Mouse (Mus musculus): Measurements from ENCODE around the gene Tpst2. TPM values are rescaled to one million over a fixed set of nuclear protein-coding genes. Genes with fewer than 3 reads are reported as not detected.

Gene Tpst2
- polyA plus RNA-seq (2017; shearing (Covaris generic)) = 100 to 1,000 TPM in 1 of 3 experiments, 10 to 100 TPM in 2; 59.1 to 111 (median 64.1) TPM

DNA sequence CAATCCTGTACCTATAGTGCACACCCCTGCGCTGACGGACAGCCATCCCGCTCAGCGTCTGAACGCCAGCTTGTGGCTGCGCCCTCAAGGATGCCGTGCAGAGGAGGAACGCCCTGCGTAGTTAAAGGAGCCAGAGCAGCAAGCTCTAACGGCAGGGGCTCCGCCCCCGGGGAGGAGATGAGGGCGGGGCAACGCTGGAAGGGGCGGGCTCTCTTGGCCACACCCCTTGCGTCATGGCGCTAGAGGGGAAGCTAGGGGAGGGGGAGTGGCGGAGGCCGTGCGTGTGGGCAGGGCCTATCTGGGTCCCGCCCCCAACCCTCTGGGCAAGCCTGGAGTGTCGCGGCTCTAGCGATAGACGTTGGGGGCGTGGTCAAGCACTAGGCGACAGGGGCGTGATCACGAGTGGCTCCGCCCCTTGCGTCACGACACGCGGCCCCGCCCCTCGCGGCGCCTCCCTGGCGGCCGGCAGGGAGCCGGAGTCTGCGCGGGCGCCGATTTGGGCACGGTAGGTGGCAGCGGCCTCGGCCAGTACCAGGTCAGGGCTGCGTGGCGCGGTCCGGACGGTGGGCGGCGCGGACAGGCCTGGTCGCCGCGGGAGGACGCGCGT lies at the start of gene Tpst2:
TSS of gene Tpst2 (plus strand) at position 425 of the 607 bp plus-strand sequence.
- ATAC-seq = peak; percentile 70

DNA sequence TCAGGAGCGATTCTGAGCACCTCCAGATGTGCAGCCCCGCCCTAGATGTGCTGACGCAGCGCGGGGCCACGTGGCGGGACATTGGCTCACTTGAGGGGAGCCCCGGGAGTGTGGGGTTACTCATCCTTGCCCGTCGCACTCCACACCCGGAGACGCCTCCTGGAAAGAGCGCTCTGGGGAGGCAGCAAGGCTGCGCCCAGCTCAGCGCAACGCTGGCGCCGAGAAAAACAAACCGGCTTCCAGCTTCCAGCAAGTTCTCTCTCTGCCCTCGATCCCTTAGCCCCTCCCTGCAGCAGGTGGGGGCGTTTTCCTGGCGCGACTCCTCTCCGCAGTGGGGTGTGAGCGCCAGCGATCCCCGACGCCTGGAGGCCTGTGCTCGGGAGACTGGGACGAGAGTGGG lies 49.1 kb upstream of the Tpst2 start:
- ATAC-seq = no peak

DNA sequence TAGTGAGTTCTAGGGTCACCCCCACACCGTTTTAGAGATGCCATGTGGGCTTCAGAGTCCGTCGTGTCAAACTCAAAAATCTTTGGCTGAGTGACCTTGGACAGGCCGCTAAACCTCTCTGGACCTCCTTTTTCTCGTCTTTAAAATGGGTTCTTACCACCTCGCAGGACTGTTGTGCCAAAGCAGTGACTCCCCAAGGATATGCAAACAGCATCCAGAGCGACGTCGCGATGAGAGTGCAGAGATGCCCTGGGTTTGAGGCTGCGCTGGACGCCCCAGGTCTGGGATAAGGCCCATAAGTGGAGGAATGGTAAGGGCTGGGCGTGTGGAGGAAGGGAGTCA lies 48.6 kb upstream of the Tpst2 start:
- no peak for ATAC-seq

DNA sequence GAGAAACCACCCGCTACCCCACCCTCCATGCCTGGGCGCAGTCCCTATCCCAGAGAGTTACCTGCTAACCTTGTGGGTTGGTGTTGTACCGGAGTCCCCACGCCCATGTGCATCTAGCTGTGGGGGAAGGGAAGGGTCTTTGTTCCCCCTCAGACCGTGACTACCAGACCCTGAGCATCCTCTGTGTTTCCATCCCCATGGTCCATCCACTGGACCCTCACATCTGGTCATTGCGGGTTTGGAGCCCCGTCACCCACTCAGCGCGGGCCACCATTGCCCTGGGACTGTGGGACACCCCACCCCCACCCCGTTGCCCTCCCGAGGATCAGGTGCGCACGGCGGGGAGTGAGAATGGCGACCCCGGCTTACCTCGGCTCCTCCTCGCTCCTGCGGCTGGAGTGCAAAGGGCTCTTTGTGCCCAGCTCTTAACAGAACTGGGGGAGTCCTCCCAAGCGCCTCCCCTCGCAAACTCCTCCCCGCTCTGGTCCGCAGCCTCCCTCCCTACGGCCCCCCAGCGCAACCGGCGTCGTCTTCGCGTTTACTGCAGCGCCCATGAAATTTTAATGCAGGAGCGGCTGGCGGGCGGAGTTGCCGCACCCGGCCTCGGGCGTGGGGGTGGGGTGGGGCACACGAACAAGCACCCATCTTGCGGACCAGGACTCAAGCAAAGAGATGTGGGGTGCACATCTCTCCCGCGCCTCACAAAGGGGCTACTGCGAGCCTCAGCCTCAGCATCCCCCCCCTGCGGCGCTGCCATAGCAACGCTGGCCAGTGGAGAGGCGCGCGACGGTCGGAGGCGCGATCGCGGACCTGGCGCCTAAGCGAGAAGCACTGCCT lies 48.0 kb upstream of the Tpst2 start:
- ATAC-seq = no peak

DNA sequence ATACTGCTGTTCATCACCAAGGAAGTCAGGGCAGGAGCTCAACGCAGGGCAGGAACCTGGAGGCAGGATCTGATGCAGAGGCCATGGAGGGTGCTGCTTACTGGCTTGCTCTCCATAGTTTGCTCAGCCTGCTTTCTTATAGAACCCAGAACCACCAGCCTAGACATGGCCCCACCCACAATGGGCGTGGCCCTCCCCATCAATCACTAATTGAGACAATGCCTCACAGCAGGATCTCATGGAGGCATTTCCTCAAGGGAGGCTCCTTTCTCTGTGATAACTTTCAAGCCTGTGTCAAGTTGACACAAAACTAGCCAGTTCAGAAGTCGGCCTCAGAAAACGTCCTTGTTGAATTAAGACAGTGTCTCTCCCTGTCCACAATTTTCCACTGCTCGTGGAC lies 40.7 kb upstream of the Tpst2 start:
- no peak for ATAC-seq

DNA sequence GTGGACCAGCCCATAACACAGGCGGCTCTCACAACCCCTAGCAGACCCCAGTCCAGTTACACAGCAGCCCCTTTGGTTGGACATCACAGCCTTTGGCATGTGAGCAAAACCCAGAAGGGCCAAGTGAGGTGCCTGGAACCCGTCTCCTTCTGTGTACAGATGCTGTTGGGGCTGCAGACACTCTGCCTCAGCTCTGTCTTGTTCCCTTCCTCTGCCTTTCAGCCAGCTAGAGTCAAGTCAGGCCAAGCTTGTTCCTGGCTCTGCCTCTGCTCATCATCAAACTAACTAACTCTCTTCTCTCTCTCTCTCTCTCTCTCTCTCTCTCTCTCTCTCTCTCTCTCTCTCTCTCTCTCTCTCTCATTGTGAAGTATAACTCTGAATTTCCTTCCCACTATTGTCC lies 39.9 kb upstream of the Tpst2 start:
- ATAC-seq = no peak

DNA sequence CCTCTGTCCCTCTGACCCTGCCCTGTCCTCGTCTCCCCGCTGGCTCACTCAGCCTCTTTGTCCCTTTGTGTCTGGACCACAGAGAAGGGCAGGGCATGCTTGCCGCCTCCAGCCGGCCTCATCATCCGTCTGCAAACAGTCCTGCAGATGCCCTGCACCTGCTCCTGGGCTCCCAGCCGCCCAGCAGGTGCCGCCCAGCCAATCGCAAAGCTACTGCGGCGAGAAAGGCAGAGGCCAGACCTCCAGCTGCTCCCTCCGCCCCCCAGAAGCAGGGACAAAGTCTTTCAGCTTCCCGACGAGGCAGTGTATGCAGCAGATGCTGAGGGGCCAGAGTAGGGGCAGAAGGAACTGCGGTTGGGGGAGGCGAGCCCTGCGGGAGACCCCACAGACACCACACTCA lies 39.1 kb upstream of the Tpst2 start:
- no peak for ATAC-seq

DNA sequence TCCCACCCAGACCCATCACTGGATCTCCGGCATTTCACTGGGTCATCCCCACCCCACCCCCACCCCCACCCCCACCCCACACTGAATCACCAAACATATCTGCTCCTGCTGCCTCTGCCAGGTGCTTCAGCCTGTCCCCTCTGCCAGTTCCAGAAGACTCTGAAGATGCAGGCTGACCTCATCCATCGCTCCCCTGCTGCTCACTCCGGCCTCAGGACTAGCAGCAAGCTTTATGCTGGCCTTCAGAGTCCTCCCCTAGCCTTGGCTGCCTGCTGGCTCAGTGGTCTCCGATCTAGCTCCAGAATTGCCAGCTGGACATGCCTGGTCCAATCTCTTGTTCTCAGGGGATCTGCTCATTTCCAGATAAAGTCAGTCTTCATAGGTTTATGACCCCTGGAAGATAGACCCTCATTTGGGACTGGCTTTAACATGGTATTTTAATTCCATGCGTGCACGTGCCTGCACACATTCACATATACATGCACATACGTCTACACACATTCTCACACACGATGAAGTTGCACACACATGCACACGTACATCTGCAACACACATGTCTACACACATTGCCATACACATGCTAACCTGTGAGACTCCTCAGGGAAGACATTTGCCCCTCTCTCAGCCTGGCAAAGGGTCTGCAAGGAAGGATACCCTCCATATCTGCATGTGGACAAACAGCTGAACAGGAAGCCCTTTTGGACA lies 38.5 kb upstream of the Tpst2 start:
- ATAC-seq = no peak

DNA sequence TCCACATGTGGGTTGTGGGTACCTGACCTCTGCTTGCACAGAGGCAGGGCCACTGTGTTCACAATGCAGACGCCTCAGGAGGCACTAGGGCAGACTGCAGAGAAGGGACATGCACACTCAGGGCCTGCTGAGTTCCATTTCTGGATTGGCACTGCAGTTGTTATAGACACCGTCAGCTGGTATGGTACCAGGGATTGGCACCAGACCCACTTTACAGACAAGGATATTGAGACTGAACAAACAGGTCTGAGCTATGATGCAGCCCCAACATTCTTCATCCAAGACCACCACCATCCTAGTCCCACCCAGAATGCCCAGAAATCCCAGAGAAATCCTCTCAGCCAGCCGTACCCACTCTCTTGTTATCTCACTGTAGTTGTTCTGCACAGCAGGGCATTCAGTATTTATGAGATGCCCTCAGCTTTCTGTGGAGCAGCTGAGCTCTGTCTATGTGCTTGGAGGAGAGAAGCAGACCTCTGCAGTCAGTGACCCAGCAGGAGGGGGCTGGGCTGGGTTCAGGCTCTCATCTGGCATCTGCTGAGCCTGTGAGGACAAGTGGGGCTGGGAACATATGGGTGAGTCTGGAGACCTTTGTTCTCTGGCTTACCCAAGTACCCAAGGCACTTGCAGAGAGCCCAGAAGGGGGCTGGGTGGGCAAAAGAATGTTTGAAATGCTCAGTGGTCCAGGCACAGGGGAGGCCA lies 37.6 kb upstream of the Tpst2 start:
- no peak for ATAC-seq

DNA sequence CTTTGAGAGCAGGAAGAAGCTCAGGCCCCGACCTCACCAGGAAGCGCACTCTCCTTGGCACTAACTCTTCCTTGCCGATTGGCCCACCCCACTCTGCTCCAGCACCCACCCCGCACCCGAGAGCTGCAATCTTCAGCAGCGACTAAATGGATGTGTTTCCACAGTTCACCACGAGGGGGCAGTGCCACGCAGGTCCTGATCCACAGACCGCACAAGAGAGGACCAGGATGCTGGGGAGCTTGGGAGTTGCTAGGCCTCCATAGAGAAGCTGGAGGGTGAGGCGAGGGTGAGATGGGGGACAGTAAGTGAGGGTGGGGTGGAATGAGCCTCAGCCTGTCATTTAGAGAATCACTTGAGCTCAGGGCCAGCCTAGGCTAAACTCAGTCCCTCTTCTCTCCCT lies 35.7 kb upstream of the Tpst2 start:
- ATAC-seq = peak; percentile 73

DNA sequence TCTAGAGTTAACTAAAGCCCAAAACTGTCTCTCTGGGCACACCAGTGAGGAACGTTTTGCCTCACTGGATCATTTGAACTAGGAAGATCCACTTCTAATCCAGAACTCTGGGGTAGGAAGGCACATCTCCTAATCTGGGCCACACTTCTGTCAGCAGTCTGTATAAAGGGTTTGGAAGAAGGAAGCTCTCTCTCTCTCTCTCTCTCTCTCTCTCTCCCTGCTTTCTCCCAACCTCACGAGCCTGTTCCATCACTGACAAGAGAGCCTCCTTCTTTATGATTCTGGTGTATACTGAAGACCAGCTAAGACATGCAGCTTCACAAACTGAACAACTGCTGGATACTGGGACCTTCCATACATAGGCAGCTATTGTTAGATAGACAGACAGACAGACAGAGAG lies 34.6 kb upstream of the Tpst2 start:
- peak; percentile 1 for ATAC-seq

DNA sequence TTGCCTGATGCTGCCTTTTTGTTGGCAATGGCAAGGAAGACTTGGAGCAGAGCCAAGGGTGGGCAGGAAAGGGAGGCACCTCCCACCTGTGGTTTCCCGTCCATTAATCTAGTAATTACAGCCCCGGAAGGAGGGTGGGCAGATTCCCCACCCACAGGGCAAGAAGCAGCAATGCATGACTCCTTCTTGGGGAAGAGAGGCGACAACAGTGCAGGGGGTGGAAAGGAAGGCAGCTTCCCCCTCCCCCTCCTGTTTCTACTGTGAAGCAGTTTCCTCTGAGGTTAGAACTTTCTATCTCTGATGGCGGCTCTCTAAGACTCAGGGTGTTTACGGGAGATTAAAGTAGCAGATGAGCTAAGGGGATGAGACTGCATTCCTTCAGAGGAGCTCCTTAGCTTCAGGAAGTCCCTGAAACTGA lies 34.1 kb upstream of the Tpst2 start:
- peak; percentile 80 for ATAC-seq

DNA sequence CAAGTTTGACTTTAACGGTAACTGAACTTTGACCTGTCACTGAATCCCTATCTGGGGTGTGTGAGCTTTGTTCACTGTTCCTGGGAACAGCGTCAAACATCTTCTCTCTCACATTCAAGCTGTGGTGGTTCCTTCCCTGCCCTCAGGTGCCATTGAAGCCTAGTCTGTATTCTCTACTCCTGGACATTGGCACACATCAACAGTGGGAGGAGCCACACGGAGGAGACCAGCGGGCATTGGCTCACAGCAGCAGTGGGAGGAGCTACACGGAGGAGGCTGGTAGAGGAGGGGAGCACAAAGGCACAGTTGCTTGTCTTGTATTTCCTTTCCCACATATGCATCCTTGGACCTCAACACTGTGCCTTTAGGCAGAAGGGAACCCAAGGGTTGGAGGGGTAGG lies 33.5 kb upstream of the Tpst2 start:
- ATAC-seq = no peak

DNA sequence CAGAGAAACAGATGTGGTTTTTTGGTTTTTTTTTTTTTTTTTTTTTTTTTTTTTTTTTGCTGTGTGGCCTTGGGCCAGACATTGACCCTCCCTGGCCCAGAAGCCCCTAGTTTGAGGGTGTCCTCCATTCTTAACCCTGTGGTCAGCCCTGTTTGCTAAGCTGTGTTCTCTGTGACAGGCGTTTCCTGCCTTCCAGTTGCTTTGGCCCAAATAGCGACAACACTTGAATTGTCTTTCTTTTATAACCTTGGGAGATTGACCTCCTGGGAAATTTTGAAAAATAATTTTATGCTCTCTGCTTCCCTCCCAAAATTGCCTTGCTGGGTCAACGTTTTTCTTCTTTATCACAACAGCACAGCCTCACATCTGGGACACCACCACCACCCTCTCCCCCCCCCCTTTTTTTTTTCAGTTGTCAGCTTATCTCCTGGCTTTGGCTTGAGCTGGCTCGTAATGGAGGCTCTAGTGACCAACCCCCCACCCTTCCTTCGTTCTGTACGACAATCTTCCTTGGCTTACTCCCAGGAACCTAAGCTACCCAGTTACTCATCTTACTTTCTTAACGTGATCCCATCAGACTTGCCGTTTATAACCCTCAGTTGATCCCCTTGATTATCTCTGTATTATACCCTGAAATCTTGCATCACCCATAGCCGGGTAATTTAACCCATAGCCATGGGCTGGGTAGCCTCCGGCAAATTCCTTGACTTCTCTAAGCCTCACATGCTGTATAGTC lies 32.8 kb upstream of the Tpst2 start:
- ATAC-seq = no peak

DNA sequence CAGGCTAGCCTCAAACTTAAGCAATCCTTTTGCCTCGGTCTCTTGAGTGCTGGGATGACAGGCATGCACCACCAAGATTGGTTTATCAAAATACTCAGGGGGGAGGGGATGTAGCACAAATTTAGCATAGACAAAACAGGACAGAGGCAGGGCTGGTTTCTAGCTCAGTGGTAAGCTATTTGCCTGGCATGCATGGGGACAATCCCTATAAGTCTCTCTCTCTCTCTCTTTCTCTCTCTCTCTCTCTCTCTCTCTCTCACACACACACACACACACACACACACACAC lies 32.3 kb upstream of the Tpst2 start:
- no peak for ATAC-seq

DNA sequence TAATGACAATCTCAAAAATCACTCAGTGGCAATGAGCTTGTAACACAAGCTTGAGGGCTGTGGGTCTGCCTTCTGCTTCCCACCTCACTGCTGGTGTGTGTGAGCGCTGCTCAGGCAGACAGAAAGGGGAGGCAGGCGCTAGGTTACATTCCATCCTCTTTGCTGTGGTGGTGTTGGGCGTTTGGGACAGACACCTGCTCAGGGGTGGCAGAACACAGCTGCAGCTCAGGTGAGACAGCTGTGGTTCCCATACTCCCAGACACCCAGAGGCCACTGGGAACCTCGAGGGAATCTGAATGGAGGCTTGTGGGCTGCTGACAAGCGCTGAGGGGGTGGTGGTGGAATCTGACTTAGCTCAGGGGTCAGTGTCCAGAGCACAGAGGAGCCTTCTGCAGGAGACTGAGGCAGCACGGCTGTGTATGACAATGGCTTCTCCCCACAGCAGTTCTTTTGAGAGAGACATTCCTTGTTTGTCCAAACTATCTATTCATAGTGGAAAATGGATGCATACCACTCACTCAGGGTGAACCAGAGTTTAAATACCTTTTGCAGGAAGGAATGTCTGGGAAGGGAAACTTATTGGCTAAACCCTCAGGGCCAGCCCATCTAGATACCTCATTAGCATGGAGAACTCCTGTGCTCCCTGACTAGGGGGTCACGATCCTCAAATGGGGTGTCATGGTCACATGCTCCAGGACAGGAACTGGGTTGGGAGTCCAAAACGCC lies 31.4 kb upstream of the Tpst2 start:
- ATAC-seq = no peak

DNA sequence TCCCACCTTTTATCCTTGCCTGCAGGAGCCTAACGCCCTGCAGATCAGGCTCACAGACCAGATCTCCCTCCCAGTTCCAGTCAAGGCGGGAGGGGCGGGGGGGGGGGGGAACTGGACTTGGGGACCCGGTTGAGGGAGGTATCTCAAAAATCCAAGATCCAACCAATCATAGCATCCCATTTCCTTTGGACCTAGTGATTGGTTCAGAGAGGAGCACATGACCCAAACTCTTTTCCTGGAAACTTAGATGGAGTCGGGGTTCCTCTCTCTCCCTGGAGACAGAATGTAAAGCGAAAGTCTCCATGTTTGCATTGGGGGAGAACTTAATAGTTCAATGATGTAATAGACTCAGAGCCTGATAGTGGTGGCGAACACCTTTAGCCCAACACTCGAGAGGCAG lies 29.1 kb upstream of the Tpst2 start:
- ATAC-seq = no peak

DNA sequence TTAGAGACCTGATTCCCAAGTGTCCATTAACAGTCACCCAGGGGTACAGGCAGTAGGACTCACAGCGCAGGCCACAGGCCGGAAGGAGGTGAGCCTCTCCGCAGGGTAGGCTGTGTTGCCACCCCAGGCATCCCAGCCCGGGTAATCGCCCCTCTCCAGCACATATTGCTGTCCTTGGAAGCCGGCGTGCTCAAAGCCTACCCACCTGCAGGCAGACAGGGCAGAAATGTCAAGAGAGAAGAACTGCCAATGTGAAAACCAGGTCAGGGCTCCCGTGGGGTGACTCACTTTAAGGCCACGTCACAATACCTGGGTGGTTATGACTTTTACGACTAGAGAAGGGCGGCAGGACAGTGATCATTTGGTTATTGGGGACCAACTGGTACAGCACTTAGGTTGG lies 27.4 kb upstream of the Tpst2 start:
- ATAC-seq = no peak

DNA sequence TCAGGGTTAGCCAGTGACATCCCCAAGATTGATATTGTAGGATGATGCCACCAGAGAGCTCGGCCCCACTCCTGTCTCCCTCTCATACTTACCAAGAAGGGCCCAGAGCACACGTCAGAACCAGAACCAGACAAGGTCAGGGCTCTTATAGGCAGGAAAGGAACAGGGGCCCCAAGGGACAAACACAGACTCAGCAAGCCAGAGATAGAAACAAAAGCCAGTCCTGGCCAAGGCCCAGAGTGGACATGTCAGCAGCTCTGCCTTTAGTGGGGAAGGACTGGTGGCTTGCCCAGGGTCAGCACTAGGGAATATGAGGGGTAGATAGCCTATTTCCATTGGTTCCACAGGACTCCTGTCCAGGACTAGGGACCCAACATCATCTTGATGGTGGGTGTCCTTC lies 24.1 kb upstream of the Tpst2 start, which contains the start of gene Cryba4:
TSS of gene Cryba4 (minus strand) at position 119 of the 400 bp plus-strand sequence.
- no peak for ATAC-seq

DNA sequence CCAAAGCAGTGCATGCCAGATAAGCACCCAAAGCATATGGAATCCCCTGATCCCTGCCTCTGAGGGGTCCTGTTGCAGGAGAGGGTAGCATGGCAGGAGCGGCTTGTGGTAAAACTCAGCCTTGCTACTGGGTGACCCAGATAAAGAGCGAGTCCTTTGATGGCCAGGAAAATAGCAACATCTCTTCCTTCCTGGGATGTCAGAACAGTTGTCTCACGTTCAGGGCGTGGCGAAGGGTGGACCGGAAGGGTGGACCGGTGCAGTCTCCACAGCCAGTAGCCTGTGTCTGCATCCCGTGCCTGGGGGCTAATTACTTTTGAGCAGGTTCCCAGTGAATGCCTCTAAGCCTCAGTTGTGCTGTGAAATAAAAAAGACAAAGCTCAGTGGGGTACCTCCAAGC lies 23.3 kb upstream of the Tpst2 start:
- peak; percentile 88 for ATAC-seq

DNA sequence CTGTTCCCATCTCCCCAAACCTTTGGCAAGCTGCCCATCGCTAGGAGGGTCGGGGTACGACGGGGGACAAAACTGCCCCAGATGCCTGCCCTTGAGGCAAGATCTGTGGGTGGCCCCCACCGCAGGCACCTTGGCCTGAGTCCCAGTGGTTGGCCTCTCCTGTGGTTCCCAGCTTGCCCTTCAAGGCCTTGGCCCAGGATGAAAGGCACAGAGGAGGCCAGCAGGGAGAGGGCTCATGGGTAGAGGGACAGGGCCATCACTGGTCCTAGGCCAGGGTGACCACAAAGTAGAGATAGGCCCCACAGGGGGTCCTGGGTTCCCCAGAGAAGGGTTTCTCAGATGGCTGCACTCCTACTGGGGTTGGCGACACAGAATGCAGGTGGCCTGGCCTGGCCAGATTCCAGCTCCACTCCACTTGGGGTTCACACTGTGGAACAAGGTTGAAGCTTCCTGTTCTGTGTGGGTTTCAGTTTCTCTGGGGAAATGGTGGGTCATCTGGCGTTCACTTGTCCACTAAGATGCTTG lies 22.1 kb upstream of the Tpst2 start:
- no peak for ATAC-seq

DNA sequence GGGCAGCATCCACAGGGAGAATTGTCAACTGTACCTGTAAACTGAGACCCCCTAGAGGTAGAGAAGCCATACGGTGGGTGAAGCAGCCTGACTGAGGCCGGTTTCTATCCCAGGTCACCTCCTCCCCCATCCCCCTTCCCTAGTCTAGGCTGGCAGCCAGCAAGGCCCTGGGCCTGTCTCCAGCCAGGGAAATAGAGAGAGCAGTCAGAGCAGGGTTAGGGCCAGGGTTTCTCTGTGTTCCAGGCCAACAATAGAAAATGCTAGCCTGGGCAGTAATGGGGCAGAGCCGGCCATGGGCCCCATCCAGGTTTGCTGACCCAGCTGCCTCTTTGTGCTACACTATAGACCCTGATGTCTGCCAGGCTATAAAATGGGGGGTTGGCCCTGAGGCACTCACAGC lies 21.1 kb upstream of the Tpst2 start, which contains the start of gene Crybb1:
TSS of gene Crybb1 (plus strand) at position 390 of the 400 bp plus-strand sequence.
- no peak for ATAC-seq
